Mouse (Mus musculus): Measurements from ENCODE around the gene Gadl1. TPM values are rescaled to one million over a fixed set of nuclear protein-coding genes. Genes with fewer than 3 reads are reported as not detected.

Gadl1 gene
- total and polyA plus RNA-seq, 3 experiments = 0.06 to 0.08 TPM; not detected in 1

GRCm38 (mm10) chr9:115977598-115978240, 68.5 kb downstream of the Gadl1 start:
- no peaks in the 10 kb centered on the region for H3K79me2 ChIP-seq (ENCODE audit: control insufficient read depth, insufficient read depth, low read length, poor library complexity)
- no peaks in the 10 kb centered on the region for H3K9me3 ChIP-seq (replicated peaks; ENCODE audit: insufficient read depth, low read length)
- DNase-seq (ENCODE audit: low read depth, low spot score) = no peak

GRCm38 (mm10) chr9:115978478-115978877, 69.2 kb downstream of the Gadl1 start:
- no peaks in the 10 kb centered on the region for H3K27me3 ChIP-seq (ENCODE audit: control insufficient read depth in 1 of 2, insufficient read depth in 2 of 2, low read length in 2 of 2)
- TF ChIP-seq BHLHE40 (IDR thresholded peaks at IDR 0.05; ENCODE audit: borderline replicate concordance, low read depth, low read length) = no peak
- TF ChIP-seq TBP (IDR thresholded peaks at IDR 0.05; ENCODE audit: low read depth, low read length) = no peak
- no peak for TF ChIP-seq ZKSCAN1 (IDR thresholded peaks at IDR 0.05; ENCODE audit: low read depth, low read length)
- TF ChIP-seq TAL1 (IDR thresholded peaks at IDR 0.05; ENCODE audit: low read length) = no peak
- no peak for TF ChIP-seq GABPA (IDR thresholded peaks at IDR 0.05; ENCODE audit: low read depth, low read length)
- TF ChIP-seq MXI1 (IDR thresholded peaks at IDR 0.05; ENCODE audit: low read depth, low read length) = no peak
- no peak for TF ChIP-seq ZMIZ1 (IDR thresholded peaks at IDR 0.05; ENCODE audit: low read depth, low read length)
- no peak for TF ChIP-seq USF2 (IDR thresholded peaks at IDR 0.05; ENCODE audit: borderline replicate concordance in 1 of 2, insufficient read depth in 1 of 2, low read depth in 1 of 2, low read length in 2 of 2)
- TF ChIP-seq MEF2A (IDR thresholded peaks at IDR 0.05; ENCODE audit: extremely low read depth, insufficient replicate concordance, low read depth, low read length, poor library complexity, severe bottlenecking) = no peak
- no peak for TF ChIP-seq ETS1 (IDR thresholded peaks at IDR 0.05; ENCODE audit: low read depth, low read length)
- TF ChIP-seq MAFK (IDR thresholded peaks at IDR 0.05; ENCODE audit: borderline replicate concordance, low read depth, low read length) = no peak
- TF ChIP-seq POLR2AphosphoS5 (IDR thresholded peaks at IDR 0.05; ENCODE audit: borderline replicate concordance, low read depth, low read length) = no peak
- no peak for DNase-seq (ENCODE audit: low read depth, low spot score)
- no peaks in the 10 kb centered on the region for H3K36me3 ChIP-seq (ENCODE audit: control insufficient read depth in 1 of 2, insufficient read depth in 2 of 2, low read length in 2 of 2)
- H3K4me1 ChIP-seq (ENCODE audit: control insufficient read depth in 1 of 2, insufficient read depth in 2 of 2, low read length in 2 of 2) = no peaks in the 10 kb centered on the region
- H3K79me2 ChIP-seq (ENCODE audit: control insufficient read depth, insufficient read depth, low read length, poor library complexity) = no peaks in the 10 kb centered on the region
- H3K4me3 ChIP-seq (ENCODE audit: control insufficient read depth in 1 of 2, insufficient read depth in 1 of 2, low read depth in 2 of 2, low read length in 2 of 2) = no peak overlapping the region
- no peak overlapping the region for H3K9ac ChIP-seq (ENCODE audit: control insufficient read depth, low read depth, low read length, poor library complexity, severe bottlenecking)
- H3K27ac ChIP-seq (ENCODE audit: control insufficient read depth, low read depth, low read length) = no peak overlapping the region
- no peaks in the 10 kb centered on the region for H3K9me3 ChIP-seq (replicated peaks; ENCODE audit: insufficient read depth, low read length)

More at GRCm38 (mm10) chr9:115977598-115978240, 68.5 kb downstream of the Gadl1 start:
- H3K36me3 ChIP-seq (ENCODE audit: control insufficient read depth in 1 of 2, insufficient read depth in 2 of 2, low read length in 2 of 2) = no peaks in the 10 kb centered on the region
- H3K4me3 ChIP-seq (ENCODE audit: control insufficient read depth in 1 of 2, insufficient read depth in 1 of 2, low read depth in 2 of 2, low read length in 2 of 2) = no peak overlapping the region
- no peaks in the 10 kb centered on the region for H3K4me1 ChIP-seq (ENCODE audit: control insufficient read depth in 1 of 2, insufficient read depth in 2 of 2, low read length in 2 of 2)
- H3K27me3 ChIP-seq (ENCODE audit: control insufficient read depth in 1 of 2, insufficient read depth in 2 of 2, low read length in 2 of 2) = no peaks in the 10 kb centered on the region
- no peak overlapping the region for H3K9ac ChIP-seq (ENCODE audit: control insufficient read depth, low read depth, low read length, poor library complexity, severe bottlenecking)
- no peak overlapping the region for H3K27ac ChIP-seq (ENCODE audit: control insufficient read depth, low read depth, low read length)
- TF ChIP-seq MAZ (IDR thresholded peaks at IDR 0.05; ENCODE audit: low read depth, low read length) (no peak), MAX (IDR thresholded peaks at IDR 0.05; ENCODE audit: low read length) (no peak), TBP (IDR thresholded peaks at IDR 0.05; ENCODE audit: low read depth, low read length) (no peak), GABPA (IDR thresholded peaks at IDR 0.05; ENCODE audit: low read depth, low read length) (no peak), POLR2AphosphoS5 (IDR thresholded peaks at IDR 0.05; ENCODE audit: borderline replicate concordance, low read depth, low read length) (no peak), ZC3H11A (IDR thresholded peaks at IDR 0.05; ENCODE audit: low read depth, low read length) (no peak), SIN3A (IDR thresholded peaks at IDR 0.05; ENCODE audit: low read length) (no peak), KAT2A (conservative IDR thresholded peaks at IDR 0.05; ENCODE audit: low read depth, low read length) (no peak), ZNF384 (IDR thresholded peaks at IDR 0.05; ENCODE audit: low read depth, low read length) (no peak), RCOR1 (IDR thresholded peaks at IDR 0.05; ENCODE audit: low read depth, low read length) (no peak), RAD21 (IDR thresholded peaks at IDR 0.05; ENCODE audit: low read depth, low read length) (no peak), USF2 (IDR thresholded peaks at IDR 0.05; ENCODE audit: borderline replicate concordance in 1 of 2, insufficient read depth in 1 of 2, low read depth in 1 of 2, low read length in 2 of 2) (no peak), TCF12 (IDR thresholded peaks at IDR 0.05; ENCODE audit: low read depth, low read length) (no peak), GATA1 (IDR thresholded peaks at IDR 0.05; ENCODE audit: low read depth, low read length) (no peak), ELF1 (IDR thresholded peaks at IDR 0.05; ENCODE audit: low read depth, low read length) (no peak), HCFC1 (IDR thresholded peaks at IDR 0.05; ENCODE audit: low read depth, low read length) (no peak)
